Mouse (Mus musculus): ENCODE measurements at regions not wholly inside any gene's neighbourhood (a gene's known extent, or its start where the extent isn't known, plus 50 kb on each side); places are given as distances from the start of the nearest gene placed in this dataset.
A peak's percentile ranks its signal among the peaks of the same experiment; 100 is the strongest.
"Not testable (repeated sequence)": the region's sequence is repeated elsewhere in the genome, so short reads cannot be mapped to it uniquely, and the experiment has no call there.

- DNase-seq: peak; percentile 35 to 48
These were observed 171.9 kb downstream of the Epm2a start for GRCm38 (mm10) chr10:11515144-11515543.

- DNase-seq: peak in 1 of 2 experiments; percentile 27
These were observed 173.9 kb downstream of the Epm2a start for GRCm38 (mm10) chr10:11517122-11517521.

- no peak for DNase-seq
These were observed 188.1 kb downstream of the Epm2a start for GRCm38 (mm10) chr10:11531343-11531742.

GRCm38 (mm10) chr10:11555376-11555775, 212.2 kb downstream of the Epm2a start:
- DNase-seq: not testable (repeated sequence)

GRCm38 (mm10) chr10:11570523-11571055, 227.4 kb downstream of the Epm2a start:
- peak in 1 of 2 experiments; percentile 1 for DNase-seq

GRCm38 (mm10) chr10:11608451-11608850, 265.2 kb downstream of the Epm2a start:
- no peak for DNase-seq

- not testable (repeated sequence) for DNase-seq
These were observed 265.9 kb downstream of the Epm2a start for GRCm38 (mm10) chr10:11609092-11609491.

GRCm38 (mm10) chr10:11648151-11648550, 304.9 kb downstream of the Epm2a start:
- no peak for DNase-seq

- no peak for DNase-seq
These were observed 317.0 kb downstream of the Epm2a start for GRCm38 (mm10) chr10:11660056-11660770.

GRCm38 (mm10) chr10:11661660-11662250, 318.6 kb downstream of the Epm2a start:
- peak; percentile 30 to 52 for DNase-seq

GRCm38 (mm10) chr10:11709742-11710141, 366.5 kb downstream of the Epm2a start:
- no peak for DNase-seq

- DNase-seq: no peak
These were observed 381.6 kb downstream of the Epm2a start for GRCm38 (mm10) chr10:11724775-11725174.

- DNase-seq: no peak
These were observed 386.3 kb downstream of the Epm2a start for GRCm38 (mm10) chr10:11729536-11729935.

- no peak for DNase-seq
These were observed 396.6 kb downstream of the Epm2a start for GRCm38 (mm10) chr10:11739574-11740368.

- no peak for DNase-seq
These were observed 402.4 kb downstream of the Epm2a start for GRCm38 (mm10) chr10:11745587-11745986.

GRCm38 (mm10) chr10:11746959-11747358, 403.8 kb downstream of the Epm2a start:
- no peak for DNase-seq

- DNase-seq: no peak
These were observed 412.0 kb downstream of the Epm2a start for GRCm38 (mm10) chr10:11755105-11755730.

- DNase-seq: no peak
These were observed 434.7 kb downstream of the Epm2a start for GRCm38 (mm10) chr10:11777894-11778293.

GRCm38 (mm10) chr10:11780302-11780701, 437.1 kb downstream of the Epm2a start:
- DNase-seq: no peak

GRCm38 (mm10) chr10:11787240-11787639, 444.0 kb downstream of the Epm2a start:
- no peak for DNase-seq

GRCm38 (mm10) chr10:11799510-11799909, 456.3 kb downstream of the Epm2a start:
- DNase-seq: no peak

- not testable (repeated sequence) for DNase-seq
These were observed 458.4 kb downstream of the Epm2a start for GRCm38 (mm10) chr10:11801372-11802230.

Data from cerebellum, postnatal 25 days (tissue).